Mouse (Mus musculus) Muller cell, postnatal 12 days (primary cell): Measurements from ENCODE around the gene Dmp1.
A peak's percentile ranks its signal among the peaks of the same experiment; 100 is the strongest.

Source experiments
- DNase-seq: peaks from one replicate; pipeline ENCODE4 v3.0.0-alpha.2; 2015; ENCODE audit errors: inconsistent ontology term

Gene Dmp1

GRCm38 (mm10) chr5:104202351-104202750 is at the start of gene Dmp1:
TSS of gene Dmp1 (plus strand) at chr5:104202613.
- no peak for DNase-seq

GRCm38 (mm10) chr5:104157701-104158100 is 44.7 kb upstream of the Dmp1 start:
- DNase-seq = no peak

- DNase-seq = no peak
Observed at GRCm38 (mm10) chr5:104158332-104159052, 43.9 kb upstream of the Dmp1 start.

GRCm38 (mm10) chr5:104160581-104160980 is 41.8 kb upstream of the Dmp1 start:
- DNase-seq = peak; percentile 72

GRCm38 (mm10) chr5:104161390-104161789 is 41.0 kb upstream of the Dmp1 start:
- peak; percentile 56 for DNase-seq

- DNase-seq = no peak
Observed at GRCm38 (mm10) chr5:104163536-104163935, 38.9 kb upstream of the Dmp1 start.

GRCm38 (mm10) chr5:104170412-104170811 is 32.0 kb upstream of the Dmp1 start, which contains the start of gene Dspp:
TSS of gene Dspp (plus strand) at chr5:104170712.
- no peak for DNase-seq

GRCm38 (mm10) chr5:104173094-104173493 is 29.3 kb upstream of the Dmp1 start:
- DNase-seq = no peak

GRCm38 (mm10) chr5:104183743-104184142 is 18.7 kb upstream of the Dmp1 start:
- no peak for DNase-seq

- DNase-seq = no peak
Observed at GRCm38 (mm10) chr5:104187281-104187680, 15.1 kb upstream of the Dmp1 start.

GRCm38 (mm10) chr5:104195086-104195485 is 7.3 kb upstream of the Dmp1 start:
- DNase-seq = peak; percentile 10

GRCm38 (mm10) chr5:104201153-104201950 is 1.1 kb upstream of the Dmp1 start:
- DNase-seq = peak; percentile 83

GRCm38 (mm10) chr5:104212531-104212930 is 10.1 kb downstream of the Dmp1 start:
- no peak for DNase-seq

- no peak for DNase-seq
Observed at GRCm38 (mm10) chr5:104218926-104219325, 16.5 kb downstream of the Dmp1 start.

GRCm38 (mm10) chr5:104224299-104224698 is 21.9 kb downstream of the Dmp1 start:
- DNase-seq = no peak

GRCm38 (mm10) chr5:104224750-104225149 is 22.3 kb downstream of the Dmp1 start:
- DNase-seq = no peak

- no peak for DNase-seq
Observed at GRCm38 (mm10) chr5:104228497-104228896, 26.1 kb downstream of the Dmp1 start.

- DNase-seq = no peak
Observed at GRCm38 (mm10) chr5:104236741-104237140, 34.3 kb downstream of the Dmp1 start.

GRCm38 (mm10) chr5:104239674-104240378 is 37.4 kb downstream of the Dmp1 start:
- peak; percentile 90 for DNase-seq

- no peak for DNase-seq
Observed at GRCm38 (mm10) chr5:104244261-104244660, 41.8 kb downstream of the Dmp1 start.

- peak; percentile 81 for DNase-seq
Observed at GRCm38 (mm10) chr5:104251811-104252210, 49.4 kb downstream of the Dmp1 start.

GRCm38 (mm10) chr5:104256585-104256984 is 54.2 kb downstream of the Dmp1 start:
- DNase-seq = no peak
